Mouse (Mus musculus) bone marrow, adult 2 months (tissue): ENCODE results near the gene Crabp2.

ENCODE experiments used
- CTCF ChIP-seq: fragments of 200-500 bp; IDR thresholded peaks from 2 replicates; pipeline ENCODE4 v1.5.1; 2011; ENCODE audit warnings: low read length, control low read depth; ENCODE audit not compliant: control insufficient read depth, insufficient read depth
- POLR2A ChIP-seq: fragments of 200-500 bp; IDR thresholded peaks from 2 replicates; pipeline ENCODE4 v1.6.1; 2011; ENCODE audit warnings: low read depth, mild to moderate bottlenecking, control low read depth, low read length, borderline replicate concordance; ENCODE audit not compliant: control insufficient read depth

- no peak for TF ChIP-seq CTCF
- TF ChIP-seq POLR2A: no peak
Measured at GRCm38 (mm10) chr3:87982836-87983601, 34.6 kb downstream of the Crabp2 start.
